Mouse (Mus musculus) embryo, embryonic 10.5 days (tissue): ENCODE results near the gene Atp2a2.
"Not testable (repeated sequence)": the region's sequence is repeated elsewhere in the genome, so short reads cannot be mapped to it uniquely, and the experiment has no call there.

Experiments
- DNase-seq: peaks from one replicate; pipeline ENCODE4 v3.0.0-alpha.2; 2015; ENCODE audit warnings: low spot score

Atp2a2 gene

DNA sequence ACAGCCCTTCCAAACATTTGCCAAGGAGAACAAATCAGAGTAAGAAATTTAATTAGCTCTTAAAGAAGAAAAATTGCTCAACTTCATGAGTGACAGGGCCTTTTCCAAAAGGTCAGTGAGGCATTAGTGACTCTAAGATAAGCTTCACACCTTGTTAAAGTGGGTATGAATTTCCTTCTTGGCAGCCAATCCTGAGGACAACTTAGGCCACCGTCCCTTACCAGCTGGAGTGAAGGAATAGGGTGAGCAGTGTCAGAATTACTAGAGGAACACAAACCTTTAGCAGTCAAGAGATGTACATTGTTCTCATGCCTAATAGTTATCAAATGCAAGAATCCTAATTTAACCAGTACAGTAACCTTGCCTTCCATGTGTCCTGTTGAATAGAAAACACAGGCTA lies 7.6 kb downstream of the Atp2a2 start:
- no peak for DNase-seq

DNA sequence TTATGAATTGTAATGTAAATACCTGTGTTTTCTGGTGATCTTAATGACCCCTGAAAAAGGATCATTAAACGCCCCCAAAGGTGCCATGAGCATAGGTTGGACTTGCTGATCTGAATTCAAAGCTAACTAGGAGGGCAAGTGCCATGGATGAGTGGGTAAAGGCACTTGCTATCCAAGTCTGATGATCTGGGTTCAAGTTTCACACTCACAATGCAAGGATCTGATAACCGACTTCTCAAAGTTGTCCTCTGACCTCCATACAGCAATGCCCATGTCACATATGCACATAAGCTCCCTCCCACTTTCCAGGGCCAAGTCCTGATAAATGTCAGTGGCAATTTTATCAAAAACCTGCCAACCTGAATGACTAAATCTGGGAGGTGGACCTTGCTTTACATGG lies 9.0 kb downstream of the Atp2a2 start:
- DNase-seq, result no peak

DNA sequence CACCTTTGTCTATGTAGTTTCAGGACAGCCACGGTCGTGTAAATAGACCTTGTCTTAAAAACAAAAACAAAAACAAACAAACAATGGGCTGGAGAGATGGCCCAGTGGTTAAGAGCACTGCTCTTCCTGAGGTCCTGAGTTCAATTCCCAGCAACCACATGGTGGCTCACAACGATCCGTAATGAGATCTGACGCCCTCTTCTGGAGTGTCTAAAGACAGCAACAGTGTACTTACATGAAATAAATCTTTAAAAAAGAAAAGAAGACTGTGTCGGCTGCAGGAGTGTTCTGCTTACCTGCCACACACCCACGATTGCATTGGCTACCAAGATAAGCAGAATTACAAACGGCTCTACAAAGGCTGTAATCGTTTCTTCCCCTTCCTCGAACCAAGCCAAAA lies 10.6 kb downstream of the Atp2a2 start:
- DNase-seq, result no peak

DNA sequence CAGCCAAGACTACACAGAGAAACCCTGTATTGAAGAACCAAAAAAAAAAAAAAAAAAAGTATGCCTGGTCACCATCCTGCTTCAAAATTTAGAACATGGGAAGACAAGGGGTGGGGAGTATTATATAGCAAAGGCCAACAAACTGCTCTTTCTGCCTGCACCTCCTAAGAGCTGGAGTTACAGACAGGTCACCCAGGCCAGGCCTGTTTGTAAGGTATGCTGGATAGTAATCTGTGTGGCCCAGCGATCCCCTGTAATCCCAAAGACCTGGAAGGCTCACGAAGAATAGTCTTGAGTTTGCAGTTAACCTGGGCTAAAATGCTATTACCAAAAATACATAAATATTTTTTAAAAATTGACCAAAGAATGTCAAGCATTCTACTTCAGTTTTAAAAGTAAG lies 11.9 kb downstream of the Atp2a2 start:
- DNase-seq, result no peak

DNA sequence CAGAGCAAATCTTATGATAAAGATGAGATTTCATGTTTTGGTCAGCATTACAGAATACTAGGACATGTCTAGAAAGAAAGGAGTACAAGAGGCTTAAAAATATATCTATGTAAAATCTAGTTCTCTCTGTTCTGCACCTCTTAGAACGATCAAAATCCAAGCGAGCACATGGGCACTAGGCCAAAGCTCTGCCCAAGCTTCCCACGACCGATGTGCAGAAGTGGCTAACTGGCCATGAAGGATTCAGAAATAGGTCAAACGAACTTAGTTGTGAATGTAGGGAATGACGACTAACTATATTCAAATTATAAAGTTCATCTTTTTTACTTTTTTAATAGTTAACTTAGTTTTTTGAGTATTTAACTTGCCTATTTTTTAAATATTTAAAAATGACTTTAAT lies 14.2 kb downstream of the Atp2a2 start:
- no peak for DNase-seq

DNA sequence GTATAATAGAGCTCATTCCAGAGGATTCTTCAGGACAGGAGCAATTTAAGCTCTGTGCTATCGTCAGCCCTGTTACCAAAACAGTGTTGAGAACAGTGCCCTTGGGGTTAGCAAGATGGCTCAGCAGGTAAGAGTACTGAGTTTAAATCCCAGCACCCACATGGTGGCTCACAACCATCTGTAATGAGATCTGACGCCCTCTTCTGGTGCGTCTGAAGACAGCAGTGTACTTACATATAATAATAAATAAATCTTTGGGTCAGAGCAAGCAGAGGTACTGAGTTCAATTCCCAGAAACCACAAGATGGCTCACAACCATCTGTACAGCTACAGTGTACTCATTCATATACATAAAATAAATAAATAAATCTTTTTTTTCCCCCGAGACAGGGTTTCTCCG lies 15.8 kb downstream of the Atp2a2 start:
- not testable (repeated sequence) for DNase-seq

DNA sequence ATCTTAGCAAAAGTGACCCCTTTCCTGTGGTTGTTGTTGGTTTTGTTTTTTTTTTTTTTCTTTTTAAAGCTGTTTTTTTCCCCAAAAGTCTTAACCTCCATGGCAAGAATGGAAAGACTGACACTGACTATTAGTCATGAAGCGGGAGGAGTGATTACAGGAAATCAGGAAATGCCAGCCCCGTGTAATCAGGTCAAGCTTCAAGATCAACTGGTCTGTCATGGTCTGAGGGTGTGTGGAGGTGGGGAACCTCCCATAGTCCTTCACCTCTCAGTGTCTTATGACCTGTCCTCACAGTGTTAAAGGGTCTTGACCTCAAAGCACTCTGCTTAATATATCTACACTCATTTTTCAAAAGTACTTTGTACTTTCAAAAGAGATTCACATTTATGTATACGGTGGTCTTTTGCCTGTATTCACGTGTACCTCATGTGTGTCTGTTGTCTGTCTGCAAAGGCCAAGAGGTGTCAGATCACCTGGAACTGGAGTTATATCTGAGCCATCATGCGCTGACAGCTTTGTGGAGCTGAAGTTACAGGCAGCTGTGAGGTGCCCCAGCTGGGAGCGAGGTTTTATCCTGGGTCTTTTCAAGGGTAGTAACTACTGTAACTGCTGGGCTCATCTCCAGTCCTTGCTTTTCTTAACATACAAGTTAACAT lies 19.2 kb downstream of the Atp2a2 start:
- no peak for DNase-seq

DNA sequence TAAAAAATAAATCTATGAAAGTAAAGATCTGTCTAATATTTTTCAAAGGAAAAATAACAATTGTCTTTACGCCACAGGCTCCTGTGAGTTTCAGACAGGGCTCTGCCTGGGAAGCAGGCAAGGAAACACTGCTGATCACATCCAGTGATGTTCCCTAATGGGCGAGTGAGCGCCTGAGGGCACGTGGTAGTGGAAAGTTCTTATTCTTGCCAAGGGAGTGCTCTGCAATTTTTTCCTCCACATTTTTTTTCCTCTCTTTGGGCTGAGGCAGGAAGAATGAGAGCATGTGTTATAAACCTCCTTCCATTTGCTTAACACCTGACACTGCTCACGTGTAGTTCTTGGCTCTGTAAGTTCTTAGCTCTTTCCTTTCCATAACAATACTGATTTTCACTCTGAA lies 20.2 kb downstream of the Atp2a2 start:
- no peak for DNase-seq

DNA sequence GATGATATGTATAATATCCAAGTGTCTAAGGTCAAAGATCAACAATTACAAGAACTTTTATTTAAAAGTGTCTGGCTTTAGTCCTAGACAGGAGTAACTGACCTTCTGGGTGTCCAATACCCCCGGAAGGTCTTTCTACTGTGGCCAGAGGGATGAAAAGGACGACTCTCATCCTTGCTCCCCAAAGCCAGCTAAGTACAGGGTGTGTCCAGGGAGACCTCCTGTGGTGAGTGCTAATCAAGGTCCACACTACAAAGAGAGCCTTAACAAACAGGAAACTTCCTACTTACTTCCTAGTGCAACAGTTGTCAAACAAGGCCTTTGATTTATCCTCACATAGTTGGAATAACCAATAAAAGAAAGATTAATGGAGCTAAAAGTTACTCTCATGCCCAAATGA lies 22.9 kb downstream of the Atp2a2 start:
- no peak for DNase-seq

DNA sequence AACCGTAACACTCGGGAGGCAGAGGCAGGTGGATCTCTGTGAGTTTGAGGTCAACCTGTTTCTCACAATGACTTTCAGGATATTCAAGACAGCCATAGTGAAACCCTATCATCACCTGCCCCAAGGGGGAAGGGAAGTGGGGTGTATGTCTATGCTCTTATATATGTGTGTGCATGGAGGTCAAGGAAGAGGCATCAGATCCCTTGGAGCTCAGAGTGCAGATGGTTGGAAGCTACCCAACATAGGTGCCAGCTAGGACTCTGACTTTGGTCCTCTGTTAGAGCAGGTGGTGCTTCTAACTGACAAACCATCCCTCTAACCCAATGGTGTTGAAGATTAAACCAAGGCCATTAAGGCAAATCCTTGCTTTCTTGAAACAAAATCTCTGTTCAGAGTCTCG lies 24.5 kb downstream of the Atp2a2 start:
- no peak for DNase-seq

DNA sequence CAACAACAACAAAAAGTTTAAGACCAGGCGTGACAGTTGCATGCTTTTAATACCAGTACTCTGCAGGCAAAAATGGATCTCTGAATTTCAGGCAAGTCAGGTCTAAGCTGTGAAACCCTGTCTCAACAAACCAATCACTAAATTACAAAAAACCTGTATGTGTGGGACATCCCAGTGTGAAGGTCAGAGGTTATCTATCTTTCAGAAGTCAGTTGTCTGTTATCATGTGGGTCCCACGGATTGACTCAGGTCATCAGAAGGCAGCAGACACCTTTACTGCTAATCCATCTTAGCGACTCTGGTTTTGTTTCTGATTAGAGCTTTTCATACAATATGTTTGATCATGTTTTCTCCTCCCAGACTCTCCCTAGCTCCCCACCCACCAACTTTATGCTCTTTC lies 25.9 kb downstream of the Atp2a2 start:
- DNase-seq, result no peak

DNA sequence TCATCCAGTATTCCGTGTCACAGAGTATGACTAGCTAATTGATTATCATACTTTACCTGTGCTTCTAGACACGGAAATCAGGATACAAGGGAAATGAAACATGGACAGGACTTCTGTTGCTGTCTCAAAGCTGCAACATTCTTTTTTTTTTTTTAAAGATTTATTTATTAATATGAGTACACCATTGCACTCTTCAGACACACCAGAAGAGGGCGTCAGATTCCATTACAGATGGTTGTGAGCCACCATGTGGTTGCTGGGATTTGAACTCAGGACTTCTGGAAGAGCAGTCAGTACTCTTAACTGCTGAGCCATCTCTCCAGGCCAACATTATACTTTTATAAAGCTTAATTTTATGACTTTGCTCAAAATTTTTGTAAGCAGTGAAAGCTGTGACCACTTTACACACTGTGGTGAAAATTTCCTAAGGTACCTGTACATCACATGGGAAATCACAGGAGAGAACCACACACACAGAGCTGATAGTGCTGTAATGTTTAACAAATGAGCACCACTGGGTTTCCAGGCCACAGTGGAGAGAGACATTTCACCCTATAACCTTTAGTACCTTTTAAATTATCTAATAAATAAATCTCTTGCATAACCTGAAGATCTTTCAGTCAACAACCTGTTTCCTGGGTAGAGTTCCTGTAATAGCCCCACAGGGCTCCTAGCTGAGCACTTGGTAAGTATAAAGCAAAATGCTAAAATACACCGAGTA lies 27.2 kb downstream of the Atp2a2 start:
- DNase-seq, result no peak

DNA sequence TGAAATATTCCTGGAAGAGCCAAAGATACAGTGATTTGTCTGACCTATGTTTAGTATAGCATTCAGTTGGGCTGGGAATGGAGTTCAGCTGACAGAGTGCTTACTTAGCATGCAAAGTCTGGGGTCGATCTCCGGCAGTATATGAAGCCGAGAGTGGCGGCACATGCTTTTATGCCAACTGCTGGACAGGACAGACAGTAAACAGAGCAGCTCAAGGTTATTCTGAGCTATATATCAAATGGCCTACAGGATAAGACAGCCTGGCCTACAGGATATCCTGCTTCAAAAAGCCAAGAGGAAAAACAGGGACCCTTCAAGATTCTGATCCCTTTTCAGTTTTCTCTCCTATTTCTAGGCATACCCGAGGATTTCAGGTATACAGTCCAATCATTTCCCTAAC lies 30.4 kb downstream of the Atp2a2 start:
- DNase-seq, result no peak

DNA sequence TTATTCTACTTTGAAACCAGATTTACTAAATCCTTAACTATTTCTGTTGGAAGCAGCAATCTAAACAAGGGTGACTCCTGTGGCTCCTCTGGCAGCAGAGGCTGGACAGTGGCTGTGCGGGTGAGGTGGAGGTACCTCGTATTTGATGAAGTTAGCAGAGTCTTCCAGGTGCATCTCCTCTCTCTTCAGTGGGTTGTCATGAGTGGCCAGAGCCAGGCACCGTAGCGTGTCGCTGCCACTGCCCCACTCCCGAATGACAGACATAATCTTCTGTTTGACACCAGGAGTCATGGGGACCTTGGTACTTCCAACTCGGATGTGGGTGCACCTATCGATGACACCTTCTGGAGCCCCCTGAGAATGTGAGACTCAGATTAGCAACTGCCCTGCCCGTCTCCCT lies 40.6 kb downstream of the Atp2a2 start:
- DNase-seq, result no peak

DNA sequence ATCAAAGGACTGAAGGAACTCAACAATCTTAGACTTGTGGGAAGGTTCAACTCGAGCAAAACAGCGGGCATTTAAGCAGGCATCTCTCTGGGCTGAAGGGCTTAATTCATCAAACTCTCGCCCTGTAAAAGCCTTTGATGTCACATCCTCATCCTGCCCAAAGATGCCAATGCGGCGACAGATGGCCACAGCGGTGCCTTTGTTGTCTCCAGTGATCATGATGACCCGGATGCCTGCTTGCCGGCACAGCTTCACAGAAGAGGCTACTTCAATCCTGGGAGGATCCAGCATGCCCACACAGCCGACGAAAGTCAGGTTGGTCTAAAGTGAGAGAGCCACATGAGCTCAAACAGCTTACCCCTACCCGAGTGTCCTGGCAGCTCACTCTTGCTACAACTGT lies 41.4 kb downstream of the Atp2a2 start:
- no peak for DNase-seq

DNA sequence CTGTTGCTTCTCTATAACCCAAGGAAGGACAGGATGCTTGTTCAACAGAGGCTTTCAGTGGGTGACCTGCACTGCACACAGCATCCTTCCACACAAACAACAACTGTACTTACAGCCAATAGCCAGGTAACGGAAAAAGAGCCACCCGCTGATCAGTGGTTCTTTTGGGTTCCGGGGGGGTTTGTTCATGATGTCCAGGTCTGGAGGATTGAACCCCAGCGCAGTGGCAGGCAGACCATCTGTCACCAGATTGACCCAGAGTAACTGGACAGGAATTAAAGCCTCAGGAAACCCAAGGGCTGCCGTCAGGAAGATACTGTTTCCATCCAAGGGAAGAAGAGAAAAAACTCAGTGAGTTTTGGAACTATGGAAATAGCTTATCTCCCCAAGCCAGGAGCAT lies 42.7 kb downstream of the Atp2a2 start:
- no peak for DNase-seq

DNA sequence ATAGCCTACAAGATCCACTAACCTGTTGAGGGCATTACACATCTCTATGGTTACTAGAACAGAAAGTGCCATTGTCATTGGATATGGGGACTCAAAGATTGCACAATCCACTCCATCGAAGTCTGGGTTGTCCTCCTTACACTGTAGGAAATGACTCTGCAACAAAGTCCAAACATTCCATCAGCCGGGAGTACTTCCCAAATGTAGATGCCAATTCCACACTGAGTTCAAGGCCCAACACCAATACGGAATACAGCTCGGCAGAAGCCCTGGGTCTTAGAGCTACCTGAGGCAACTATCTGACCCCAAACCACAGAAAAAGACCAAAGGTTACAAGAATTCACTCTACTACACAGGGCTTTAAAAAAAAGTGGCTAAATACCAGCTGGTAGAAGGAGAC lies 44.0 kb downstream of the Atp2a2 start:
- no peak for DNase-seq

DNA sequence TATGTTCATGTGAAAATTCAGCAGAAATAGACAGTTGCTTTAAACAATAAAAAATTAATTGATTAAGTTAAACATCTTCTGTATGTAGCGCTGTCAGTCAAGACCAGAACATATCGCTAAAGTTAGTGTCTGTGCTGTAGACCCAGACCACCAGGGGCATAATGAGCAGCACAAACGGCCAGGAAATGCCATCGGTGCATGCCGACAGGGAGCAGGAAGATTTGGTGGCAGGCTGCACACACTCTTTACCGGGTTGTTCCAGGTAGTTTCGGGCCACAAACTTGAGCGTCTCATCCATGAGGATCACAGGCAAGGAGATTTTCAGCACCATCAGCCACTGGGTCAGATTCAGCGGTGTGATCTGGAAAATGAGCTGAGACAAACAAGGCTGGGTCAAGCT lies 45.0 kb downstream of the Atp2a2 start:
- DNase-seq, result not testable (repeated sequence)

DNA sequence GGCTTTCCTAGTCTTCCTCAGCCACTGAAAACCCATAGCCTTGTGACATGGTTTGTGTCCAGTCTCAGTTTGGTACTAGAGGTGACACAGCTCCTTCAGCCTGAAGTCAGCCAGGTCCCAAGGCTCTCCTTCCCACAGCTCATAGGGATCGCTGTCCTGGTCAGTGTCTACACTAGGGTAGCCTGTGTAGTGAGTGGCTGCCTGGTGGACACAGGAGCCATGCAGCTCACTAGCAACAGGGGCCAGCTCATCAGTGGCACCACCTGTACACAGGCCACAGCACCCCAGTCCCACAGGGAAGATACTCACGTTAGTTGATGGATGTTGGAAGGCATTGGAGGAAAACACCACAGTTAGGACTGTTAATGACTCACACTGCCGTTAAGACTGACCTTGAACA lies 46.4 kb downstream of the Atp2a2 start:
- DNase-seq, result no peak

DNA sequence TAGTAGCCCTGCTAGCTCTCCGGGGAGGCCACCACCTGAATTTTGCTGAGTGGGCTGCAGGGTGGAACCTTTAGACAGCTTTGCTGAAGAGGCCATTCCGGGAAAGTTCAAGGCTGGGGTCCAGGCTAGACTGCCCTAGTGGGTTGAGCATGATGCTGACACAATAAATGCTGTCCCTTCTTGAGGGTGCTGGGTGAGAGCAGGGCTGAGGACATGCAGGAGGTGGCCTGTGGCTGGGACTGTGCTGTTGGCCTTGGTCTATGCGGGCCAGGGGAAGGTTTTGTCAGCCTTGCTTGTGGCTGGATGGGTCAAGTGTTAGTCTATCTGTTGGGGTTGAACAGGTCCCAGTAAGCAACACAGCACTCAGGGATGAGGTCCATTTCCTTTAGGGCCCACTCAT lies 47.1 kb downstream of the Atp2a2 start:
- no peak for DNase-seq

DNA sequence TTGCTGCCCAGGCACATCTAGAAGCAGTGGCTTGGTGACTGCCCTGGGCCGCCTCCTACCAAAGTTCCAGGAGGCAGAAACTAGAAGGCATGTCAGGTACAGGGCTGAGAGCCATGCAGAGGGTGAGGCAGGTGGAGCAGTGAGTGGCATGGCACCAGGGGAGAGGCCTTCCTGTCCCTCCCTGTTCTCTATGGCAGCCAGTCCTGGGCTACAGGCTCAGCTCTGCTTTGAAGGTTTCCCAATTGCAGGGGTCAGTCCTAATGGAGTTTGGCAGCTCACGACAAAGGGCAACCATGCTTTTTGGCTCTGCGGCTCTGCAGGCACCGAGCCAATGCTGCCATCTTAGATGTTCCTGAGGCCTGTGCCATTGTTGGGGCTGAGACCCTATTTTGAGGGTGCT lies 47.6 kb downstream of the Atp2a2 start:
- no peak for DNase-seq

DNA sequence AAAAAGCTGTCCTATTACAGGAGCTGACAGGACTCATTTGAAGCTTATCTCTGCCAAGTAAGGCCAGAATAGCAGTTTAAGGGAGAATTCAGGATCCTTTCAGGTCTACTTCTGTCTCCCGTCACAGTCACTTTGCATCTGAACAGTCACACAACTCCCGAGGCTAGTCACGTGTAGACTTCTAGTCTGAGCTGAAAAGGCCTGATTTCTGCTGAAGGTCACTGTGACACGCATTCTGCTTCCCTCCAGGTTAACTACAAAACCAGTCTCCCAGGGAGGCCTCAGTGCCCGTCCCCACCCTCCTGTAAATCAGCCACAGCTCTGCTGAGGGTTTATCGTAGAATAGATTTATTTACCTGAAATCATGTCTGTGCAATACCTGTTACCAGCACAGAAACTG lies 48.8 kb downstream of the Atp2a2 start:
- DNase-seq, result no peak

DNA sequence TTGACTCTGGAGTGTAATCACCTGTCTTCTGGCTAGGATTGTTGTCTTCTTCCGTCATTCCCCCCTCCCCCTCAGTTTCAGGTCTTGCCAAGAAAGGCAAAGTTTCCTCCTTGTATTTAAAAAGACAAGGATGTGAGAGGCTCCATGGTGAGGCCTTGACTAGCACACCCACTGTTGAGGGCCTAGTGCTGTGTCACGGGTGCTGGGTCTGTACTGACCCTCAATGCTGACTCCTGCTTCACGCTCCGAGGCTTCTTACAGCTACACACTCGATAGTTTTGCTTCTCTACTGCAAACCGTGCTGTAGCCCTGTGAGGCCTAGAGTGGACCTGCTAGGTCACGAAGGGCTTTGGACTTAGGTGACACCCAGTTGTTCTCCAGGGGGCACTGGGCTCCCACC lies 49.8 kb downstream of the Atp2a2 start:
- DNase-seq, result no peak

DNA sequence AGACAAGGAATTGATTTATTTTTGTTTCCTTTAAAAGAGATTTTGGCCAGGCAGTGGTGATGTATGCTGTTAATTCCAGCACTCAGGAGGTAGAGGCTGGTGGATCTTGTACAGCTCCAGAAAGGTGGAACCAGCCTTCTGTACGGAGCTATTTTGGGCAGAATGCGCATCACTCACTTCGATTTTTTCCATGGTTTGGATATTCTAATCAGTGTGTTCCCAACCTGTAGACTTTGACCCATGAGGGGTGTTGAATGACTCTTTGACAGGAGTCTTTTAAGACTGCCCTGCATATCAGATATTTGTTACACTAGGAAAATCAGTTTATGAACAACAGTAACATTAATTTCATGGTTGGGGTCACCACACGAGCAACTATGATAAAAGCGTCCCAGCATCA lies 50.7 kb downstream of the Atp2a2 start:
- DNase-seq, result no peak
